Mouse (Mus musculus): ENCODE results near the gene Scrt2.

Scrt2 gene

DNA sequence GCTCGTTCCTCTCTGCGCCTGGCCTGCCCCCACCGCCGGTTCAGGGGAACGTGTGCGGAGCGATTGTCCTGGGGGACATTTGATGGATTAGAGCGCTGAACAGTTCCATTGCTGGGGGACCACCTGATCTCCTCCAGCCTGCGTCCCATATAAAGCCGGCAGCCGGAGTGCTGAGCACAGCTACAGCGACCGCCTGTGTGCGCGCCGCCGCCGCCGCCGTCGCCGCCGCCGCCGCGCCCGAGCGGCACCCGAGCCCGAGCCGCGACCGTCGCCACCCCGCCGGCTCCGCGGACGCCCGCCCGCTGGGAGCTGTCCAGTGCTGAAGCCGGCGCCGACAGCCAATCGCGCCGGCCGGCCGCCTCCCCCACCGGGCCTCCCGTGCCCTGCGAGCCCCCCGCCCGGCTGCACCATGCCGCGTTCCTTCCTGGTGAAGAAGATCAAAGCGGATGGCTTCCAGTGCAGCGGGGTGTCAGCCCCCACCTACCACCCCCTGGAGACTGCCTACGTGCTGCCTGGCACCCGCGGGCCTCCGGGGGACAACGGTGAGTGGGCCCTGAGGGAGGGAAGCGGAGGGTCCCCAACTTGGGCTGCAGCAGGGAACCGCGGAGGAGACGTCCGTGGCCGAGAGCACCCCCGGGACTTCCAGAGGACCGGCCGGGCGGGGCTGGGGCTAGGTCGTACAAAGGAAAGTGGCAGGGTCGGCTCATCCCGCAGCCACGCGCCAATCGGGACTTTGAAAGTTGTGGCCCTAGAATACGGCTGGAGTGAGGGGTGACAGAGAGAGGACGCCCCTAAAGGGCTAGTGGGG lies 516 bp downstream of the Scrt2 start:
- DNase-seq (ENCODE audit: low spot score) = peak; percentile 63

DNA sequence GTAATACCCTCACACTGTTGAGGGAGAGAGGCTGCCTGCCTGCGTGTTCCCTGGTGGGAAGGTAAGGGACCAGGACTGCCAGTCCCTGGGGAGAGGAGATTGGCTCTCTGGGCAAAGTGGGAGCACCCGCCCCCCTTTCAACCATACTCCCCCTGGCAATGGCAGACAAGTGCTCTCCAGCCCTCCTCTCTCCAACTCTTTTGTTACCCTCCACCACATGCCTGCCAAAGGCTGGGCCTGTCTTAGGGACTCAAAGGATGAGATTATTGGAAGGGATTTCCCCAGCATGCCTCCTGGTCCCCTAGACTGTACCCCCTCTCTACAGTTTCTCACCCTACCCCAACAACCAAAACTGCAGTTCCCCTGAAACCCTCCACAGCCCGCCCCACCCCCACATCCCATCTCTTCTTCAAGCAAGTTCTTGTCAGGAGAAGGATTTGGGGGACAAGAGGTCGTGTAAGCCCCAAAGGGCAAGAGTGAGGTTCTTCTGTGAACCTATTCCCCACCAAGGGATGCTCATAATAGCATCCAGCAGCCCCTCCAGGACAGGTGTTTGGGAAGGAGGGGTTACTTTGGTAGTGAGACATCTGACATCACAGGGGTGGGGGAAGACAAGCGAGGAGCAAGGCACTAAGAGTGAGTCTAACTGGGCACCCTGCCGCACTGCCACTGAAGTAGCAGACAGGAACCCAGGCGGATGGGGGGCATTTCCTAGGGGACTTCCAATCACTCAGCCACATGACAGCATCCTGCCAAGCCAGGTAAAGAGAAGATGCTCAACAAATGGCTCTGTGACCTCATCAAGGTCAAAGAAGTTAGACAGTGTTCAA lies 1.3 kb downstream of the Scrt2 start:
- no peak for DNase-seq (ENCODE audit: low spot score)

DNA sequence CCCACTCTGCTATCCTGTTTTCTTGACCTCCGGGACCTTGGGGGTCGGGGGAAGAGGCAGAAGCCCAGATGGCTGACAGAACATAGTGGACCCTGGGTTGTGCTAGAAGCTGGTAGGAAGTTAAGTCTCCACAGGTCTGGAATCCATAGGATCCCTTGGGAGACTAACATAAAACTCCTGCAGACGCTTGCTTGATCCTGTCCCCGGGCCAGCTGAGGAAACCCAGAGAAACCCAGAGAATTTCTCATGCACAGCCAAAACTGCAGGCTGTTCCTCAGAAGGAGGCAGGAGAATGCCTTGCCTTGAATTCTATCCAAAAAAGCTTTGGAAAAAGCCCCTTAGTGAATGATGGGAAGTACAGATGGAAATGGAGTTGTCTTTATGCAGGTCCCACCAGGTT lies 2.1 kb downstream of the Scrt2 start:
- DNase-seq (ENCODE audit: low spot score) = no peak

- no peak for DNase-seq (ENCODE audit: low spot score)
Measured at GRCm38 (mm10) chr2:152084298-152084697, 3.0 kb downstream of the Scrt2 start.

- no peak for DNase-seq (ENCODE audit: low spot score)
Measured at GRCm38 (mm10) chr2:152085414-152085813, 4.1 kb downstream of the Scrt2 start.

DNA sequence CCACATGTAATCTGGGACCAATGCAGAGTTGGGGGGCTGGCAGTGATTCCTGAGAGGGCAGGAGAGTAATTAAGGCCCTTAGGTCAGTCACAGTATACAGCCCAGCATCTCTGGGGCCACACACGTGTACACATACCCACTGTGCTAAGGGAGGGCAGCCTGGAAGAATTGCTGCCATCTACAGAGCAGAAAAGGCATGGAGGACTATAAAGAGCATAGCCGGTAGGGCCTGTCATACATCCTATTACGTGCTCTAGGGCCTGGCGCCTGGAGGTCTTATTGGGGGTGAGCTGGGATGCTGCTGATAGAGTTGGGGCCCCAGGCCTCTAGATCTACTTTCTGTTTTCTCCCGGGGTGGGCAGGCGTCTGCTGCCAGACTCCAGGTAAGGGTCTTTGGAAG lies 5.1 kb downstream of the Scrt2 start:
- no peak for DNase-seq (ENCODE audit: low spot score)

- DNase-seq (ENCODE audit: low spot score) = no peak
Measured at GRCm38 (mm10) chr2:152087111-152087510, 5.8 kb downstream of the Scrt2 start.

DNA sequence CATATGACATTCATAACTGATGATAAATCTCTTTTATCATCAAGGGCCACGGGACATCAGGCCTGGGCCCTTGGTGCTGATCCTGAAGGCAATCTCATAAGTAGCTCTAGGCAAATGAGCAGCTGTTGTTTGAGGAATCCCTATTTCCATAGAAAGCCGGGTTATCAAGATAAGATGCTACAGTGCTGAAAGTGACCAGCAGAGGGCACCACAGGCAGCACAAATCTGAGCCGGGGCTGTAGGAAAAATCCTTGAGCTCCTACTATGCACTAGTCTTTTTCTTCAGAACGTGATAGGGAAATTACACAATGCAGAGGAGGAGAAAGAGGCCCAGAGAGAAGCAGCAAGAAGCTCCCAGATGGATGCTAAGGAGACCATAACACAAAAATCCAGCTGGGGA lies 7.7 kb downstream of the Scrt2 start:
- DNase-seq (ENCODE audit: low spot score) = no peak

DNA sequence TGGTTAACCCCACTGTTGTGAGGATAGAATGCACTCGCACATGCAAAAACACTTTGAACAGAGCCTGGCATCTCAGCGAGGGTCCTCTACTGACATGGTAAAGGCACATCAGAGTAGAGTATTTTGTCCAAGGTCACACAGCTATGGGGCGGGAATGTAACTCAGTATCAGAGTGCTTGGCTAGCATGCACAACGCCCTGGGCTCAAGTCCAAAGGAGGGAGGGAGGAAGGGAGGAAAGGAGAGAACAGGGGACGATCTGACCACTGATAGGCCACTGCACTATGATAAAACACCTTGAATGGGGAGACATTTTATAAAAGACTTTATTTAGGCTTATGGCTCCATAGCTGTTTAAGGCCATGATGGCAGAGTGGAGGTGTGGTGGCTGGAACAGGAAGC lies 8.3 kb downstream of the Scrt2 start:
- no peak for DNase-seq (ENCODE audit: low spot score)

DNA sequence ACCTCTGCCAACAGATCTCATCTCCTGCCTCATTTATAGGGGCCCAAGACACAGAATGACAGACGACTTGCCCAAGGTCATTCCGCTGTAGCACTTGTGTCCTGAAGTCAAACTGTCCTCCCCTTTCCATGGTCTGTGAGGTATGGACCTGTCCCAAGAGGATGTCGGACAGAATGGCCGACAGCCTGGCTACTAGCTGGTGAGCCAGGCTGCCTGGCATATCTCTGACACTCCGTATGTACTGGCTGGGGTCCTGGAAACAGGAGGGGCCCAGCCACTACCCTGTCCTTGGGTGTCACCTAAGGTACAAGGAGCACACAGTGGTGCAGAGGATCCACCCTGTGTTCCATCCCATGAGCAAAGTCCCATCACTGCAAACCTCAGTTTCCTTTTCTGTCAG lies 9.2 kb downstream of the Scrt2 start:
- no peak for DNase-seq (ENCODE audit: low spot score)

DNA sequence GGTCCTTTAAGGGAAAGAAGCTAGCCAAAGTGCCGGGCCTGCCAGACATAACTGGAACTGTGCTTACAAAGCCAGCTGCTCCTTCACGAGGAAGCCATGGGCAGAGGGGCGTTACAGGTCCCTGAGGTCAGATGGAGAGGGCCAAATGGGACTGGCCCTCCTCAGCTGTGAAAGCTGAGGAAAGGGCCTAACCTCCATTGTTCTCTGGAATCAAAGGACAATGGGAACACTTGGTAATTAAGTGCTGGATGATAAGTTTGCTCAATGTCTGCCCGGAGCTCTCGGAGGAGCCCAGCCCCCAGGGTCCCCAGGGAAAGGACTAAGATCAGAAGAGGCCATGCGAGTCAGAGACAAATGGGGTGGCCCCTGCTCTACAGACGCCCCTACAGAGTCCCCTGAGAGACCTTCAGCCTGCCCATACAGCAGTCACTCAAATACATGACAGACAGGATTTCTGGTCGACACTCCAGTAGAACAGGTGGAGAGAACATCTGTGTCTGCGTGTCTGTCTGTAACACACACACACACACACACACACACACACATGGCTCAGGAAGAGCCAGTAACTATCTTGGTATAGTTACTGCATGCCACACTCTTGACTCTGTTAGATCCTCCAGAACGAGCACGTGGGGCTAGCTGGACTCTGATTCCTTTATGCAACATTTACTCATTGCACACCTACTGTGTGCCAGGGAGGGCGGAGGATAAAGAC lies 10.2 kb downstream of the Scrt2 start:
- no peak for DNase-seq (ENCODE audit: low spot score)

- DNase-seq (ENCODE audit: low spot score) = no peak
Measured at GRCm38 (mm10) chr2:152092927-152093326, 11.6 kb downstream of the Scrt2 start.

GRCm38 (mm10) chr2:152093356-152093792 lies 12.0 kb downstream of the Scrt2 start:
- no peak for DNase-seq (ENCODE audit: low spot score)

GRCm38 (mm10) chr2:152094856-152095545 lies 13.7 kb downstream of the Scrt2 start:
- no peak for DNase-seq (ENCODE audit: low spot score)

DNA sequence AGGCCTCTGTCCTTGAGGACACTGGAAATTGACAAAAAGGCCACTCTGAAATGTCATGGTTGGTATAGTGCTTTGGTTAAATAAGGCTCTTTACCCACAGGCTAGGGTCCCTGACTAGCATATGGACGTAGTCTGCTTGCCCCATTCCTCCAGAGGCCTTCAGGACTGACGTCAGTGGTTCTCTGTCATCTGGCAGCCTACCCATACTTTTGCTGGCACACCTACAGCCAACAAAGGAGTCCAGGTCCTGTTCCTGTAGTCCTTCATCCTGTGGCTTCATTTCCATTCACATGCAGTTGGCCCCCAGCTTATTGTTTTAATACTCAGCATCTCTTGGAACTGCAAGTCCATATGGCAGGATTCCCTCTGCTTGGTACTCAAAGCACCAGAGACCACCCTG lies 15.6 kb downstream of the Scrt2 start:
- DNase-seq (ENCODE audit: low spot score) = no peak

DNA sequence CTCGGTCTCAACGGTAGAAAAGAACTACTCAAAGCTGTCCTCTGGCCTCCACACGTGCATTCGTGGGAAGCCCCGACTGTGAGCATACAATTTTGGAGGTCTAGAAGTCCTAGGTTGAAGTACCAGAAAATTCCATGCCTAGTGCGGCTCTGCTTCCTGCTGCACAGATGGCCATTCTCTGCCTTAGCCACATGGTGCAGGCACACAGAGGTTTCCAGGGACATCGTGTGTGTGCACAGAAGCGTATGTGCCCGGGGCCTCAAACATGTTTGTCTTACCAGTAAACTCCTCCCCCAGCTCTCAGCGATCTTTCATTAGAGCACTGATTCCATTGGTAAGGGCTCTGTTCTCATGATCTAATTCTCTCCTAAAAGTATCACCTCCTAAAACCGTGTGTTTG lies 16.6 kb downstream of the Scrt2 start:
- no peak for DNase-seq (ENCODE audit: low spot score)

DNA sequence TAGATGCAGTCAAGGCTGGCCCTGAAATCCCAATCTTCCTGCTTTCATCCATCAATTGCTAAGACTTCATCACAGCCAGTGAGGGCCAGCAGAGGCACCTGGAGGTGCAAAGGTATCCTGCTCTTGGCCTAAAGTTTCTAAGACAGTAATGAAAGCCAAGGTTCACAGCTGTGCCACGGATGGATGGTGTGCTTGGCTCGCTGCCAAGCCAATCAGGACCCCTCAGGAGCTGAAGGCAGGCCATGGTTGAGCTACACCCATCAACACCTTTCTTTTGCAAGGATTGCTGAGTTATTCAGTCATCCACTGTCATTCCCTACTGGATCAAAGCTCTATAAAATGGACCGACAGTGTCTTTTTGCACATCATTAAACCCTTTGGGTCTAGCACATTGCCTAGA lies 18.2 kb downstream of the Scrt2 start:
- DNase-seq (ENCODE audit: low spot score) = no peak

GRCm38 (mm10) chr2:152101761-152102160 lies 20.4 kb downstream of the Scrt2 start:
- DNase-seq (ENCODE audit: low spot score) = peak; percentile 25

- peak; percentile 47 for DNase-seq (ENCODE audit: low spot score)
Measured at GRCm38 (mm10) chr2:152102369-152102768, 21.0 kb downstream of the Scrt2 start.

- peak; percentile 28 for DNase-seq (ENCODE audit: low spot score)
Measured at GRCm38 (mm10) chr2:152104711-152105317, 23.5 kb downstream of the Scrt2 start.

All from MN1 (cell line).